Mouse (Mus musculus) telencephalon, adult 2 months (tissue): ENCODE data around the gene Nmnat2.
A peak's percentile ranks its signal among the peaks of the same experiment; 100 is the strongest.

Source experiments
- DNase-seq: peaks from one replicate; pipeline ENCODE4 v3.0.0-alpha.2; 2011; ENCODE audit warnings: low read depth, low spot score

Nmnat2 gene

GRCm38 (mm10) chr1:153092237-153092975 is 137.6 kb downstream of the Nmnat2 start:
- no peak for DNase-seq

GRCm38 (mm10) chr1:153093172-153093571 is 138.4 kb downstream of the Nmnat2 start:
- no peak for DNase-seq

GRCm38 (mm10) chr1:153093581-153093980 is 138.8 kb downstream of the Nmnat2 start:
- DNase-seq: no peak

GRCm38 (mm10) chr1:153094226-153095076 is 139.7 kb downstream of the Nmnat2 start:
- DNase-seq: no peak

GRCm38 (mm10) chr1:153095328-153095727 is 140.5 kb downstream of the Nmnat2 start:
- no peak for DNase-seq

- DNase-seq: no peak
Observed at GRCm38 (mm10) chr1:153095826-153096727, 141.3 kb downstream of the Nmnat2 start.

- DNase-seq: no peak
Observed at GRCm38 (mm10) chr1:153097017-153097675, 142.4 kb downstream of the Nmnat2 start.

GRCm38 (mm10) chr1:153098586-153098985 is 143.8 kb downstream of the Nmnat2 start:
- no peak for DNase-seq

GRCm38 (mm10) chr1:153100912-153101311 is 146.1 kb downstream of the Nmnat2 start:
- no peak for DNase-seq

GRCm38 (mm10) chr1:153101327-153101880 is 146.6 kb downstream of the Nmnat2 start:
- DNase-seq: peak; percentile 24

GRCm38 (mm10) chr1:153102296-153103185 is 147.7 kb downstream of the Nmnat2 start:
- DNase-seq: no peak

GRCm38 (mm10) chr1:153103186-153103554 is 148.4 kb downstream of the Nmnat2 start:
- no peak for DNase-seq

- DNase-seq: no peak
Observed at GRCm38 (mm10) chr1:153104804-153105203, 150.0 kb downstream of the Nmnat2 start.

- DNase-seq: peak; percentile 6
Observed at GRCm38 (mm10) chr1:153107866-153108265, 153.1 kb downstream of the Nmnat2 start.

GRCm38 (mm10) chr1:153109346-153109745 is 154.6 kb downstream of the Nmnat2 start:
- DNase-seq: no peak

- no peak for DNase-seq
Observed at GRCm38 (mm10) chr1:153109836-153110235, 155.0 kb downstream of the Nmnat2 start.

- no peak for DNase-seq
Observed at GRCm38 (mm10) chr1:153111596-153111995, 156.8 kb downstream of the Nmnat2 start.

GRCm38 (mm10) chr1:153115315-153115714 is 160.5 kb downstream of the Nmnat2 start:
- no peak for DNase-seq

GRCm38 (mm10) chr1:153120544-153120943 is 165.8 kb downstream of the Nmnat2 start:
- no peak for DNase-seq

GRCm38 (mm10) chr1:153121320-153121719 is 166.5 kb downstream of the Nmnat2 start:
- DNase-seq: no peak
